Mouse (Mus musculus): Measurements from ENCODE around the gene Gadd45gip1. TPM values are rescaled to one million over a fixed set of nuclear protein-coding genes. Genes with fewer than 3 reads are reported as not detected.

Gene Gadd45gip1
- polyA plus RNA-seq, 1 experiment: 52.9 TPM

DNA sequence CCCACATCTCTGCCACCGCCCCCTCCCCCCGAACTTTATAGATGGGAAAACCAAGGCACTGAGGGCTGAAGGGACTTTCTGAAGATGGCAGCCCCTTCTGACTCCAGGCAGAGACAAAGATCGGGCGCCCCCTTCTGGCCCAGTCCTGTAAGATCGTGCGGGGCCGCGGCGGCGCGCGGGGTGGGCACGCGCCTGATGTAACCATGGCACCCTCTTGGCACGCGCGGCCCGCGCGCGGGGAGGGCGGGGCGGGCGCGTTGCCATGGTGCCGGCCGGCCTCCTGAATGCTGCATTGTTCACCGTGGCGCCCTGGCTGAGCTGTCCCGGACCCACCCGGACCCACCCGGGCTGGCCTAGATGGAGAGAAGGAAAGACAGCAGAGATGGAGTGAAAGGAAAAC, 20.4 kb upstream of the Gadd45gip1 start:
- no peak overlapping the region for H3K4me3 ChIP-seq (ENCODE audit: control insufficient read depth, insufficient read depth, low read length)
- H3K36me3 ChIP-seq (ENCODE audit: control insufficient read depth, insufficient read depth, low read length): no peaks in the 10 kb centered on the region
- 2% methylated on average over 32 of the region's 32 CpGs for WGBS
- DNase-seq: peak; percentile 81
- TF ChIP-seq POLR2A (IDR thresholded peaks at IDR 0.05; ENCODE audit: control insufficient read depth, extremely low read depth, insufficient read depth, low read length, poor library complexity) (no peak), CTCF (IDR thresholded peaks at IDR 0.05; ENCODE audit: borderline replicate concordance, control insufficient read depth, extremely low read depth, insufficient read depth, low read length, poor library complexity) (peak; percentile 82)
- H3K4me1 ChIP-seq (replicated peaks; ENCODE audit: control insufficient read depth, insufficient read depth, low read length): peaks cover 2% of the 10 kb centered on the region; the same call in 1 of the 2 replicates
- no peaks in the 10 kb centered on the region for H3K27me3 ChIP-seq (ENCODE audit: control insufficient read depth, insufficient read depth, low read length)
- H3K27ac ChIP-seq (ENCODE audit: control insufficient read depth, insufficient read depth, low read length): no peak overlapping the region

DNA sequence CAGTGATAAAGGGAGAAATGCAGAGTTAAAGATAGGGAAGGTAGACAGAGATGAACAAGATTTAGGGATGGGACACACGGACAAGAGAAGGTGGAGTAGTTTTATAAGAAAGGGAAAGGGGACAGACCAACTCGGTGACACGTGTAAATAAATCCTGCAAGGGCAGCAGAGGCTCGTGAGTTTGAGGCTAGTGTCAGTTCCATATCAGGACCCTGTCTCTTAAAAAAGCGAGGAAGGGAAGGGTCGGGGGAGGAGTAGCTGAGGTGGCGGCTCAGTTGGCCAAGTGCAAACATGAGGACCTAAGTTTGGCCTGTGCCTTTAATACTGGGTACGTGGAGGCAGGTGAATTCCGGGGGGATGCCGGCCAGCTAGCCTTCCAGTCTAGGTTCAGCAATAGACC, 20.0 kb upstream of the Gadd45gip1 start:
- DNase-seq: no peak
- peaks cover 2% of the 10 kb centered on the region; the same call in 1 of the 2 replicates for H3K4me1 ChIP-seq (replicated peaks; ENCODE audit: control insufficient read depth, insufficient read depth, low read length)

DNA sequence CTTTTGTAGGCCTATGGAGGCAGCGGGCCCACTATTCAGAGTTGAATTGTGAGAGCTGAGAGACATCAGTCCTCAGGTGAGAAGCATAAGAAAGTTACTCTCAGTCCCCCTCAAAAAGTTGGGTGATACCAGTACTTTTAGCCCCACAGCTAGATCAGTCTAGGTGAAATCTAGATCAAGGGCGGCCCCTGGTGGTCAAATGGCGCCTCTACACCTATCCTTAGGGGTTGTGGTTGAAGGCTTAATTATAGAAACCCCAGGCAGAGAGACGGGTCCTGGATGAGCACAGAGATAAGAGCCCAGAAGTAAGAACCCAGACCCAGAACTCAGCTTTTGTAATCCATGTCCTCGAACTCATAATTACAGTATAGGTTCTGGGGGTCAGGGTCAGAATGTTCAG, 18.3 kb upstream of the Gadd45gip1 start:
- TF ChIP-seq POLR2A (IDR thresholded peaks at IDR 0.05; ENCODE audit: control insufficient read depth, extremely low read depth, insufficient read depth, low read length, poor library complexity): no peak
- TF ChIP-seq CTCF (IDR thresholded peaks at IDR 0.05; ENCODE audit: borderline replicate concordance, control insufficient read depth, extremely low read depth, insufficient read depth, low read length, poor library complexity): no peak
- 2% methylated on average over 5 of the region's 5 CpGs for WGBS
- H3K4me3 ChIP-seq (ENCODE audit: control insufficient read depth, insufficient read depth, low read length): no peak overlapping the region
- peaks cover 2% of the 10 kb centered on the region; the same call in 1 of the 2 replicates for H3K4me1 ChIP-seq (replicated peaks; ENCODE audit: control insufficient read depth, insufficient read depth, low read length)
- H3K27me3 ChIP-seq (ENCODE audit: control insufficient read depth, insufficient read depth, low read length): no peaks in the 10 kb centered on the region
- H3K27ac ChIP-seq (ENCODE audit: control insufficient read depth, insufficient read depth, low read length): no peak overlapping the region
- peak; percentile 82 for DNase-seq
- H3K36me3 ChIP-seq (ENCODE audit: control insufficient read depth, insufficient read depth, low read length): no peaks in the 10 kb centered on the region

More for the DNA sequence above, 20.0 kb upstream of the Gadd45gip1 start:
- H3K27ac ChIP-seq (ENCODE audit: control insufficient read depth, insufficient read depth, low read length): no peak overlapping the region
- TF ChIP-seq POLR2A (IDR thresholded peaks at IDR 0.05; ENCODE audit: control insufficient read depth, extremely low read depth, insufficient read depth, low read length, poor library complexity) (no peak), CTCF (IDR thresholded peaks at IDR 0.05; ENCODE audit: borderline replicate concordance, control insufficient read depth, extremely low read depth, insufficient read depth, low read length, poor library complexity) (no peak)
- H3K27me3 ChIP-seq (ENCODE audit: control insufficient read depth, insufficient read depth, low read length): no peaks in the 10 kb centered on the region
- no peaks in the 10 kb centered on the region for H3K36me3 ChIP-seq (ENCODE audit: control insufficient read depth, insufficient read depth, low read length)
- H3K4me3 ChIP-seq (ENCODE audit: control insufficient read depth, insufficient read depth, low read length): no peak overlapping the region
- 59% methylated on average over 10 of the region's 10 CpGs for WGBS

DNA sequence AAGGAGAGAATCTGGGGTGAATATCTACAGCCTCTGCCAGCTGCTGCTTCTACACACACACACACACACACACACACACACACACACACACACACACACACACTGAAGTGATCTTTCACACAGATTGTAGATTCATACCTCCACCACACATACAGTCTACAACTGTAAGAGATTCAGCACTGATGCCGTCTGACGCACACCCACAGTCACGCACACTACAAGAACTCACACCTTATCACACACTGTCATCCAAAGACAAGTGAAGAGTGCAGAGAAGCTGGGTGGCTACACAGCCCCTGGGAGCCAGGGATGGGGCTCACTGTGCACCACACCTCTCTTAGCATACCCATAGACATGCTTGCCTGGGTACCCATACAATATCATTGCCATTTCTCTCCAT, 17.5 kb upstream of the Gadd45gip1 start:
- 93% methylated on average over 3 of the region's 3 CpGs for WGBS
- Histone ChIP-seq H3K27ac (ENCODE audit: control insufficient read depth, insufficient read depth, low read length) (no peak overlapping the region), H3K4me3 (ENCODE audit: control insufficient read depth, insufficient read depth, low read length) (no peak overlapping the region), H3K36me3 (ENCODE audit: control insufficient read depth, insufficient read depth, low read length) (no peaks in the 10 kb centered on the region), H3K27me3 (ENCODE audit: control insufficient read depth, insufficient read depth, low read length) (no peaks in the 10 kb centered on the region), H3K4me1 (replicated peaks; ENCODE audit: control insufficient read depth, insufficient read depth, low read length) (peaks cover 2% of the 10 kb centered on the region; the same call in 1 of the 2 replicates)
- TF ChIP-seq CTCF (IDR thresholded peaks at IDR 0.05; ENCODE audit: borderline replicate concordance, control insufficient read depth, extremely low read depth, insufficient read depth, low read length, poor library complexity) (no peak), POLR2A (IDR thresholded peaks at IDR 0.05; ENCODE audit: control insufficient read depth, extremely low read depth, insufficient read depth, low read length, poor library complexity) (no peak)
- no peak for DNase-seq

DNA sequence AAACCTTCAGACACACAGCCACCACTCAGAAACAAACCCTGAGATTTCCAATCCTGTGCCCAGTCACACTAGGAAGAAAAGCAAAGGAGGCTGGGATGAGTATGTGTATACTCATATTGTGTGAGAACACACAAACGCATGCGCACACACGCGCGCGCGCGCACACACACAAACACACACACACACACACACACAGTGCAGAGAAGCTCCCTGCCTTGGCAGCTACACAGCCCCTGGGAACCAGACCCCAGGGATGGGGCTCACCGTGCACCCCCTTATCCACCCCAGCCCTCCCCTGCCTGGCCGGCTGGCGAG, 17.1 kb upstream of the Gadd45gip1 start:
- Histone ChIP-seq H3K4me1 (replicated peaks; ENCODE audit: control insufficient read depth, insufficient read depth, low read length) (peaks cover 2% of the 10 kb centered on the region; the same call in 1 of the 2 replicates), H3K36me3 (ENCODE audit: control insufficient read depth, insufficient read depth, low read length) (no peaks in the 10 kb centered on the region), H3K27me3 (ENCODE audit: control insufficient read depth, insufficient read depth, low read length) (no peaks in the 10 kb centered on the region), H3K27ac (ENCODE audit: control insufficient read depth, insufficient read depth, low read length) (no peak overlapping the region), H3K4me3 (ENCODE audit: control insufficient read depth, insufficient read depth, low read length) (no peak overlapping the region)
- no peak for TF ChIP-seq POLR2A (IDR thresholded peaks at IDR 0.05; ENCODE audit: control insufficient read depth, extremely low read depth, insufficient read depth, low read length, poor library complexity)
- TF ChIP-seq CTCF (IDR thresholded peaks at IDR 0.05; ENCODE audit: borderline replicate concordance, control insufficient read depth, extremely low read depth, insufficient read depth, low read length, poor library complexity): no peak
- DNase-seq: no peak
- WGBS: 96% methylated on average over 11 of the region's 11 CpGs

DNA sequence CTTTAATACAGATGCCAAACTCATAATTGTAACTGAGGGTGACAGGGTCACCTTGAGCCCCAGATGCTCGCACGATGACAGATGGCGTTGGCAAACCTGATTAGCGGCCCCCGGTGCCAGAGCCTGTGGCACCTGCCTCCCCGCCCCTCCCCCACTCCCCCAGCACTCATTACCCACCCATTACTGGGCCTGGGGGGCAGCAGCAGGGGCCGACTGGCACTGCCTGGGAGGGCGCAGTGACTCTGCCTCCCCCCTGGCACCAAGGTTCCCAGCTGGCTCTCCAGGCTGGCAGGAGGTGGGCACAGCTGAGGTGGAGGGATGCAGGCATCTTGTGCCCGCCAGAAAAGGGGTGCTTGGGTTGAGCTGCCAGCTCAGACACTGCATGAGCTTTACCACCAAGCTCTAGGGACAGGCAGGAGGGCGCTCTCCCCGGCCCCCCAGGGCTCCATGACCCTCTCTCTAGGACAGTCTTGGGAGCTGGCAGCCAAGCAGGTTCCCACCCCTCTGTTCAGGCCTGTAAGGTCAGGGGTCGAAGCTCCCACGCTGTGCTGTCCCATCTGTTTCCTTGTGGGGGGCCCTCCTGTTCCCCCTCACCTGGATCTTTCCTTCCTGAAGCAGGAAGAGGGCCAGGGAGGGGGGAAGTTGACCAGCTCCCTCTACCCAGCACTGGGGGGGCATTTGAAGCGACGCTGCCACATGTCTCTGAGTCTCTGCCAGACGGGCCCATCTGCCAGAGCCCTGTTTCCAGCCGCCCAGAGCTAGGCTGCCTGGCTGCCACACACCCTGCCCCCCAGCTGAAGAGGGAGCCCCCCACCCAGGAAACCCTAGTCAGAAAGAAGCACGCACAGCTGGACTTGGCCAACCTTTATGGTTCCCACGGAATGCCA, 16.5 kb upstream of the Gadd45gip1 start:
- Histone ChIP-seq H3K27ac (ENCODE audit: control insufficient read depth, insufficient read depth, low read length) (no peak overlapping the region), H3K4me1 (replicated peaks; ENCODE audit: control insufficient read depth, insufficient read depth, low read length) (peaks cover 2% of the 10 kb centered on the region; the same call in 1 of the 2 replicates), H3K36me3 (ENCODE audit: control insufficient read depth, insufficient read depth, low read length) (no peaks in the 10 kb centered on the region), H3K27me3 (ENCODE audit: control insufficient read depth, insufficient read depth, low read length) (no peaks in the 10 kb centered on the region), H3K4me3 (ENCODE audit: control insufficient read depth, insufficient read depth, low read length) (no peak overlapping the region)
- 49% methylated on average over 19 of the region's 19 CpGs for WGBS
- TF ChIP-seq POLR2A (IDR thresholded peaks at IDR 0.05; ENCODE audit: control insufficient read depth, extremely low read depth, insufficient read depth, low read length, poor library complexity): no peak
- TF ChIP-seq CTCF (IDR thresholded peaks at IDR 0.05; ENCODE audit: borderline replicate concordance, control insufficient read depth, extremely low read depth, insufficient read depth, low read length, poor library complexity): no peak
- DNase-seq: no peak

Data from thymus, adult 2 months (tissue).